Mouse (Mus musculus) heart, adult 9 months (tissue): ENCODE measurements around the gene Defb21.

Experiments used
- DNase-seq, 2 experiments: peaks; one replicate each; pipeline ENCODE4 v3.0.0; 2022; ENCODE audit warnings: low spot score in 2 of 2

Defb21 gene

GRCm38 (mm10) chr2:152572114-152572794, at the start of gene Defb21:
Defb21 (plus strand) TSS chr2:152572744.
- no peak for DNase-seq

DNA sequence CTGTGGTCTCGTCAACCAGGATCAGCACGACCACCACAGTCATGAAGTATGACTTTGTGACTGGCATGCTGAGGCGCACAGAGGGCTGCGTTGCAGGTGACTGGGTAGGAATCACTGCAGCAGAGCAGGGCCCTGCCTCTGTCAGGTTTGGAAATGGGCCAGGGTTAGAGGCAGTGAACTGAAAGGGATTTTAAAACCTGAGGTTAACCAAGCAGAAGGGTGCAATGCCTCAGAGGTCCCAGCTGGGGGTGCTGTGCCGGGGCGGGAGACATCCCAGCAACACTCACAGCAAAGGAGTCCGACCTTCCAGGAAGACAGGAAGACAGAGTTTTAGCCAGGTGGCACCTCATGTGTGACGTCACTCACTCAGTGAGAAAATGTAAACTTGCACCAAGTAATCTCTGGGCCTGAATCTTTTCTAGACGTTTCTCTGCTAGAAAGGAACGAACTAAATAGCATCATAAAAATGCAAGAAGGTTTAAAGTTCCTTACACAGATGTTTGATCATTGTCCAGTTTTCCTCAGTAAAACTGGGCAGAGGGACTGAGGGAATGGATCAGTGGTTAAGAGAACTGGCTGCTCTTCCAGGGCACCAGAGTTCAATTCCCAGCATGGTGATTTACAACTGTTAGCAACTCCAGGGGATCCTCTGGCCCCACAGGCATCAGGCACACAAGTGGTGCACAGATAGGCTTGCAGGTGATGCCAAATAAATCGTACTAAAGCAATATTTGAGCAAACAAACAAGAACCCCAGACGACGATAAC, 32.4 kb upstream of the Defb21 start, which contains the start of gene Defb29:
TSS of gene Defb29 (minus strand) at position 155 of the 767 bp plus-strand sequence.
- DNase-seq: no peak

- no peak for DNase-seq
These were observed 30.6 kb upstream of the Defb21 start for GRCm38 (mm10) chr2:152541979-152542378.

DNA sequence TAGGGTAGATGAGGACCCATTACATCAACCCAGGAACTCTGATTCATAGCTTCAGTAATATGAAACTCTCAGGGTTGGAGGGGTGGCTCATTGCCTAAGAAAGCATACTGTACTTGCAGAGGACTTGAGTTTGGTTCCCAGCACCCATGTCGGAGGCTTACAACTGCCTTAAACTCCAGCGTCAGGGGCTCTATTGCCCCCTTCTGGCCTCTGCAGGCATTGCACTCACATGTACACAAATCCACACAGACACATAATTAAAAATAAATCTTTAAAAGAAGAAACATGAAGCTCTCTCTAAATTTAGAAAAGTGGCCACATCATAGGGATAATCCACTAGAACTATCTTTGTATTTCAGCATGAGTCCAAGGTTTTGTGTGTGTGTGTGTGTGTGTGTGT, 29.6 kb upstream of the Defb21 start:
- no peak for DNase-seq

DNA sequence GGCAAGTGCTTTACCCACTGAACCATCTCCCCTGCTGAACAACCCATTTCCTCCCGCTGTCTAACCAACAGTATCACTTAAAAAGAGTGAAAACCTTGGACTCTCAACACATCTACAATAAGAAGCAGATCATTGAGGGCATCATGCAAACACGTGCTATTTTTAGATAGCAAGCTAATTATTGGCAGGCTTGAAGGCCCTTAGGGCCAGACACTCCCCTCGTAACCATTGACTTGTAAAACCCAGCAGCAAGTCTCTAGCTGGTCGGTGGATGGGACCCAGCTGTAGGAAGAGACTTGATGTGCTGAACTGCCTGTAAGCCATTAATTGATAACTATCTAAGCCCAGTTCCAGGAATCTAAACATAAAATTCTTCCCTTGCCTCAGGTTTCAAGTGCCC, 29.1 kb upstream of the Defb21 start:
- DNase-seq: no peak

DNA sequence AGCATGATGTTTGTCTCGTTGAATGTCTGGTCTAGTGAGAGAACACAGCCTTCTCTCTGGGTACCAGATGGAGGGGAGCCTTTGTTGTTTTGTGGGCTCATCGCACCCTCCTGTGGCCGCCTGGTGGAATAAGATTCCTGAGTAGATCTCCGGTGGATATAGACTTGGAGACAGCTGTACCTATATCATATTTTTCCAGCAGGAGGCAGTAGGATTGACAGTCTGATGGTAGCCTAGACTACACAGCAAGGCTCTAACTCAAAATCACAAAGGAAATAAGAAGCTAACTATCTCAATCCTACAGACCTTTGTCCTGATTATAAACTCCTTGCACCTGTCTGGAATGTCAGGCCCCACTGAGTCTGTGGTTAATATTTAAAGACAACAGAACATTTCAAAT, 27.9 kb upstream of the Defb21 start:
- no peak for DNase-seq

DNA sequence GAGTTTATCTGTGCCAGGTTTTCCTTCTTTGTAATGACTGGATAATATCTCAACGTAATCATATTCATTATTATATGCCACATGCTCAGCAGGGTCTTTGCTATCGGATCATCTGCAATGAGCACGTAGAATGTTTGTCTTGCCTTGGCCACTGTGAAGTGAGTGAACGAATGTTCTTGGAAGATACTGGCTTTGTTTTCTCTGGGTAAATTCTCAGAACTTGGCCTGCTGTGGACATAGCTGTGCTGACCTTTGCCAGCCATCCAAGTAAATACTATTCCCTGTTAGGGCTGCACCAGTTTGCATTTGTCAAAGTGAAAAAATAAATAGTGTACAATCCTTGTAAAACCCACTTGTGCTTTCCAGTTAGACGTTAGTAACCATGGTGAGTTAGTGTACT, 24.4 kb upstream of the Defb21 start:
- DNase-seq: no peak

DNA sequence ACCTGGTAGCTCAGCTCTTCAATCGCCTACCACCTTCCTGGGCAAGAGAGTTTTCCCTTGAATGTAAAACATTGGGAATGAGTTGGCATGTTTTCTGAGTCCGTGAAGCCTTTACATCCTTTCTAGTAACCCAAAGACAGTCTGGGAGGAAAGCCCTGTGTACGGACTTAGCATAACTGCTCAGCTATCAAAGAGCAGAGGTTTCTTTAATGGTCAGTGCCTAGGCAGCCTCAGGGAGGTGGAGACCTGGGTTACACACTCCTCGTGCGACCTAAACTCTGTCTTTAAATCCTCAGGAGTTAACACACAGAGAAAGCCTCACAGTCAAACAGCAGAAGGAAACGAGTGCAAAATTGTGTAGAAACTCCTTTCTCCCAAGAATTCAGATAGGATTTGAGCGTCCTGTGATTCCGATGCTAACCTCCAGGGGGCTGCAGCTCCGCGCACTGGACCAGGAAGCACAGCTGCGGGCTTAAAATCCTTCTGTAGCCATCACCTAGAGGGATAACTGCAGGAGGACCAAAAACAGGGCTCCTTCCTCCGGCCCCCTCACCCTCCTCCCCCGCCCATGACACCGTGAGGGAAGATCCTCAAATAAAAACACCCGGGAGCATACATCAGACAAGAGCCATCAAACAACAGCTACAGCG, 18.6 kb upstream of the Defb21 start:
- DNase-seq: peak; percentile 12 to 28

GRCm38 (mm10) chr2:152556655-152557054, 15.9 kb upstream of the Defb21 start:
- DNase-seq: no peak

- no peak for DNase-seq
These were observed 3.5 kb upstream of the Defb21 start, which contains the start of gene Gm17416 for GRCm38 (mm10) chr2:152569038-152569437. Gm17416 (plus strand) TSS chr2:152569338.

GRCm38 (mm10) chr2:152569881-152570280, 2.7 kb upstream of the Defb21 start:
- no peak for DNase-seq

GRCm38 (mm10) chr2:152570313-152570712, 2.2 kb upstream of the Defb21 start:
- DNase-seq: no peak

DNA sequence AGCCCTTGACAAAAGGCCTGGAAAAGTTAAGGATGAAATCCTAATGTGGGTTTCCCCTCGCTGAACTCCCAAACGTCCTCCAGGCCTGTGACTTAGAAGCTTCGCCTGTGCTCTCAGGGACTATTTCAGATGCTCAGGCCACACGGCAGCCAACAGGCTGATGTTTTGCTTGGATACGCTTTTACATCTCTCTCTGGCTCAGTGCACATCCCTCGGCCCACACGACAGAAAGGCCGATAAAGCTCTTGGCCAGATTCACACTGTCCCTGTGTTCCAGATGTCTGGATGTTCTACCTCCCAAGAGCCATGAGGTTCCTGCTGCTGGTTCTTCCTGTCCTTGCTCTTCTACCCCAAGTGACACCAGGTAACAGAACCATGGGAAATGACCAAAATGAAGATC, 940 bp downstream of the Defb21 start:
- peak in 1 of 2 experiments; percentile 14 for DNase-seq

GRCm38 (mm10) chr2:152580107-152580506, 7.6 kb downstream of the Defb21 start, which contains the start of gene Defb19:
Defb19 (minus strand) TSS chr2:152580312.
- no peak for DNase-seq

DNA sequence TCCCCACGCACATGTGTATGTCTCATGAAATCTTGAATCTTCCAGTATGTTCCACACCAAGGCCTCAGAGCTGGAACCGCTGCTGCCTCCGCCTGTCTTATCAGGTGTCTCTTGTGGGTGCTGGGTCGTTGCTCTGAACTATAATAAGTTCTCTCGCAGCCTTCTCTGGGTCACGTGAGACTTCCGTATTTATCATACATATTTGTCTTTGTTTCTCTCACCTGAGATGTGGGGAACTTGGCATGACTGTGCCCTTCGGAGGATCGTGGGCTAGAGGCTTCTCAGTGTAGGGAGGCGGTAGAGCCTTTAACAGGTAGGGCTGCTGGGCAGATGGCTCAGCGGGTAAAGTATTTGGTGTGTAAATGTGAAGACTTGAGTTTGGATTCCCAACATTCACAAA, 8.1 kb downstream of the Defb21 start:
- no peak for DNase-seq

DNA sequence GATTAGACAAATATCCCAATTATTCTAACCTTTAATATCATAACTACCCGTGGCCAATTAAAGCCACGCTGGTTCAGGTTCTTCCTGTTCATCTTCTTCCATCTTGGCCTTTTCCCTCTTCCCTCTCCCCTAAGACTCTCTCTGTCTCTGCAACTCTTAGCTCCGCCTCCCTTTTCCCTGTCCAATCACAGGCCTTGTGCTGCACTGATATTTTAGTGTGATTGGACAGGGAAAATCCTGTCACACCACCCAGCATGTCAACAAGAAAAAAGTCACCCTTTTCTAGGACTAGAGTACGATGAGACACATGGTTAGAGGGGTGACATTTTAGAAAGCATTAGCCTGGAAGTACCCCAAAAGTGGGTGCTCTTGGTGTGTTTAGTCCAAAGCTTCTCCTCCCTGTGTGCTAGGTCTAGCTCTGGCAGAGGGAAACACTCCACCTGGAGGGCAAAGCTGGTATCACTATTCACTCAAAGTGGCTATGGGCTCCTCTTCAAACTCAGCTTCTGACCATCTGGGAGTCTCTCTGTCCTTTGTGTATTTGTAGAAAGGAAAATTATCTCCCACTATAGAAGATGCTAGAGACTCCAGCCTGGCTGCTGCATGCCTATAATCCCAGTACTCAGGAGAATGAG, 14.5 kb downstream of the Defb21 start:
- no peak for DNase-seq

DNA sequence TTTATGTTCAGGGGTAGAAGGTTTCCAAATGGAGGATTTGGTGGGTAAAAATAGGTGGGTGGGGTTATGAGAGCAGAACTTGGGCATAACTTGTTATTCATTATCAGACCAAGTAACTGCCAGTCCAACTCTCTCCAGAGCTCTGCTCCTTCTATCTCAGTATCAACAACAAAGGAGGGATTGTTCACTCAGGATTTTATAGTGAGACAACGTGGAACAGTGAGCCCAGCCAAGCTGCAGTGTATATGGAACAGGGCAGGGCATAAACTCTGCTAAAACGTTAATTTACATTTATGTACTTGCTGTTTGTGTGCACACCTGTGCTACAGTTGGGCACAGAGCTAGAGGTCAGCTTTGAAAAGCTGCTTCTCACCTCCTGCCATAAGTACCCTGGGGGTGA, 15.9 kb downstream of the Defb21 start:
- no peak for DNase-seq

GRCm38 (mm10) chr2:152589021-152589420, 16.5 kb downstream of the Defb21 start:
- no peak for DNase-seq

DNA sequence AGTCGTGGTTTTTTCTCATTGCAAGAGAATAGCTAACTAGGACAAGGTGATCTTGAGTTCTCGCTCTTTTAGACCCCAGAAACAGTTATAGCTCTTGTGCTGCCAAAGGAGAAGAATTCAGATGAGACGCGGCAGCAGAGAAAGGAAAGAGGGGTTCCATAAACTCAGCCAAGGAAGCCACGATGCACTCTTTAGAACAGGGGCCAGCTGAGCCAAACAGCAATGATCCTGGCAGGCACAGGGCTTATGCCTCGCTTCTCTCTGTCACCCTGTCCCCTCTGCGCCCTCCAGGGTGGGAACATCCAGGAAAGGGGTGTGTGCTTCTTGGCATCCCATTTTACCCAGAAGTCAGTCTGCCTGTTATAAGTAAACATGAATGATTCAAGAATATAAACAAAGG, 26.8 kb downstream of the Defb21 start, which contains the start of gene Defb45:
TSS of gene Defb45 (minus strand) at position 101 of the 400 bp plus-strand sequence.
- DNase-seq: no peak

- DNase-seq: no peak
These were observed 27.5 kb downstream of the Defb21 start for GRCm38 (mm10) chr2:152600076-152600475.

- DNase-seq: no peak
These were observed 28.9 kb downstream of the Defb21 start for GRCm38 (mm10) chr2:152601275-152601960.
